Mouse (Mus musculus): ENCODE measurements around the gene Lcn10.

DNA sequence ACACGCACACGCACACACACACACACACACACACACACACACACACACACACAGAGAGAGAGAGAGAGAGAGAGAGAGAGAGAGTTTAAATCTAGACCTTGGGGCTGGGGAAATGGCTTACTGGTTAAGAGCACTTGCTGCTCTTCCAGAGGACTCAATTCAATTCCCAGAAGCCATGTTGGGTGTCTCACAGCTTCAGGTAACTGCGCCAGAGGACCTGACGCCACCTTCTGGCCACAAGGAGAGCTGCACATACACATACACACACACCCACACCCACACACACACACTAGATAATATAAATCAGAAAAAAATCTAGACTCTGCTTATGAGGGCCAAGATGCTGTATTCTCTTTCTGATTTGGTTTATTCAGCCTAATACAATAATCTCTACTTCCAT is 4.4 kb downstream of the Lcn10 start:
- no peak for TF ChIP-seq CTCF (IDR thresholded peaks at IDR 0.05)
- TF ChIP-seq POLR2A (IDR thresholded peaks at IDR 0.05; ENCODE audit: insufficient read depth, low read depth, low read length) = no peak

Measured in heart, adult 2 months (tissue).